Mouse (Mus musculus) MEL (cell line): Measurements from ENCODE around the gene Hist2h2ac. TPM values are rescaled to one million over a fixed set of nuclear protein-coding genes. Genes with fewer than 3 reads are reported as not detected.
"Not testable (repeated sequence)": the region's sequence is repeated elsewhere in the genome, so short reads cannot be mapped to it uniquely, and the experiment has no call there.

ENCODE experiments used
- DNase-seq: peaks from one replicate; pipeline ENCODE4 v3.0.0; 2011; ENCODE audit warnings: low read depth, low spot score
- H3K27ac ChIP-seq: 2 replicates; pipeline ENCODE4 v1.5.1; 2012; ENCODE audit warnings: low read depth, mild to moderate bottlenecking, control low read depth, low read length, moderate library complexity; ENCODE audit not compliant: control insufficient read depth
- H3K27me3 ChIP-seq, 2 experiments: fragments of 150-350 bp in 1 of 2; sonication (generic) in 1 of 2; 2 replicates each; pipeline ENCODE4 v1.6.1; 2012; ENCODE audit warnings: low read length in 2 of 2, mild to moderate bottlenecking in 2 of 2, improper control_type of control experiment in 1 of 2, moderate library complexity in 1 of 2; ENCODE audit not compliant: insufficient read depth in 2 of 2, control insufficient read depth in 1 of 2
- H3K36me3 ChIP-seq, 2 experiments: 2 replicates each; pipeline ENCODE4 v1.6.1; 2012 to 2014; ENCODE audit warnings: low read length in 2 of 2, improper control_type of control experiment in 1 of 2, inconsistent platforms in 1 of 2, mild to moderate bottlenecking in 1 of 2; ENCODE audit not compliant: insufficient read depth in 2 of 2, control insufficient read depth in 1 of 2
- H3K4me1 ChIP-seq, 2 experiments: fragments of 150-350 bp in 1 of 2; sonication (generic) in 1 of 2; 2 replicates each; pipeline ENCODE4 v1.6.1; 2012; ENCODE audit warnings: low read length in 2 of 2, improper control_type of control experiment in 1 of 2, mild to moderate bottlenecking in 1 of 2; ENCODE audit not compliant: insufficient read depth in 2 of 2, control insufficient read depth in 1 of 2
- H3K4me3 ChIP-seq, 2 experiments: fragments of 150-350 bp in 1 of 2; sonication (generic) in 1 of 2; 2 replicates each; pipeline ENCODE4 v1.5.1; 2012; ENCODE audit warnings: low read depth in 2 of 2, low read length in 2 of 2, mild to moderate bottlenecking in 2 of 2, moderate library complexity in 2 of 2, control low read depth in 1 of 2, improper control_type of control experiment in 1 of 2; ENCODE audit not compliant: control insufficient read depth in 1 of 2, insufficient read depth in 1 of 2
- H3K79me2 ChIP-seq: 2 replicates; pipeline ENCODE4 v1.6.1; 2012; ENCODE audit warnings: mild to moderate bottlenecking, low read length, moderate library complexity; ENCODE audit not compliant: control insufficient read depth, poor library complexity, insufficient read depth
- H3K9ac ChIP-seq: 2 replicates; pipeline ENCODE4 v1.6.1; 2012; ENCODE audit warnings: low read depth, mild to moderate bottlenecking, control low read depth, low read length, moderate library complexity; ENCODE audit not compliant: control insufficient read depth, poor library complexity, severe bottlenecking
- H3K9me3 ChIP-seq: fragments of 150-350 bp; sonication (generic); replicated peaks from 2 replicates; pipeline ENCODE4 v1.6.1; 2012; ENCODE audit warnings: mild to moderate bottlenecking, low read length, improper control_type of control experiment, moderate library complexity; ENCODE audit not compliant: insufficient read depth
- POLR2A ChIP-seq, 2 experiments: IDR thresholded peaks; 2 replicates each; pipeline ENCODE4 v1.6.1; 2011 to 2012; ENCODE audit warnings: low read length in 2 of 2, mild to moderate bottlenecking in 2 of 2, control low read depth in 1 of 2, improper control_type of control experiment in 1 of 2, low read depth in 1 of 2, moderate library complexity in 1 of 2; ENCODE audit not compliant: control insufficient read depth in 1 of 2, insufficient read depth in 1 of 2, poor library complexity in 1 of 2
- POLR2AphosphoS5 ChIP-seq: IDR thresholded peaks from 2 replicates; pipeline ENCODE4 v1.6.1; 2012; ENCODE audit warnings: low read depth, borderline replicate concordance, mild to moderate bottlenecking, inconsistent platforms, low read length, moderate library complexity, mixed read lengths
- SMC3 ChIP-seq: IDR thresholded peaks from 2 replicates; pipeline ENCODE4 v1.6.1; 2011; ENCODE audit warnings: low read depth, low read length, improper control_type of control experiment
- polyA plus RNA-seq, 2 experiments: library from polyadenylated mRNA; stranded (reverse) in 1 of 2; unstranded in 1 of 2; fragments of >175 nt in 1 of 2; fragments of >200 nt in 1 of 2; gene quantifications; 2 replicates each; pipeline versions ENCODE4 v1.2.1 to v1.2.4; 2012; ENCODE audit warnings: low replicate concordance in 2 of 2, low read depth in 1 of 2; ENCODE audit not compliant: insufficient read length in 2 of 2, insufficient read depth in 1 of 2, missing spikeins in 1 of 2
- total RNA-seq: library from RNA; depleted of rRNA; stranded (reverse); fragments of 300-350 nt; gene quantifications from 2 replicates; pipeline ENCODE4 v1.2.3, GENCODE M21; 2012

The Hist2h2ac gene
- total and polyA plus RNA-seq, 3 experiments: 4.8 to 2,824 TPM; not detected in 1

- H3K9me3 ChIP-seq, H3K27me3 ChIP-seq, H3K79me2 ChIP-seq: not testable (repeated sequence)
- H3K4me3 ChIP-seq: peak overlapping the region in 1 of 2 experiments; percentile 41; a peak in 2 of 4 replicates
- TF ChIP-seq POLR2A (IDR thresholded peaks at IDR 0.05; ENCODE audit: control insufficient read depth in 1 of 2, insufficient read depth in 1 of 2, low read depth in 1 of 2, low read length in 2 of 2, poor library complexity in 1 of 2) (peak in 1 of 2 experiments; percentile 51; a peak in 1 of 4 replicates), POLR2AphosphoS5 (peak; percentile 84; the same call in 1 of the 2 replicates)
- TF ChIP-seq, all 39 proteins: peak for 2; not testable (repeated sequence) for 37
- Histone ChIP-seq H3K9ac (peak overlapping the region; percentile 60), H3K36me3 (peaks cover 0 to 56% of the 10 kb centered on the region in 2 experiments; a peak in 2 of 4 replicates), H3K27ac (peak overlapping the region; percentile 80), H3K4me1 (peaks cover 13 to 35% of the 10 kb centered on the region in 2 experiments)
- DNase-seq: not testable (repeated sequence)
These were observed 25.3 kb upstream of the Hist2h2ac start for GRCm38 (mm10) chr3:96246018-96246417.

- peaks cover 13 to 33% of the 10 kb centered on the region in 2 experiments for H3K4me1 ChIP-seq
- peak in 1 of 2 experiments; percentile 40; a peak in 2 of 4 replicates for TF ChIP-seq POLR2A (IDR thresholded peaks at IDR 0.05; ENCODE audit: control insufficient read depth in 1 of 2, insufficient read depth in 1 of 2, low read depth in 1 of 2, low read length in 2 of 2, poor library complexity in 1 of 2)
- peak; percentile 77; the same call in 1 of the 2 replicates for TF ChIP-seq POLR2AphosphoS5
- DNase-seq: peak; percentile 96
These were observed 24.6 kb upstream of the Hist2h2ac start, which contains the start of gene Hist2h2aa1 for GRCm38 (mm10) chr3:96245003-96245886. Hist2h2aa1 (plus strand) TSS chr3:96245497.

GRCm38 (mm10) chr3:96243921-96244572 lies 23.4 kb upstream of the Hist2h2ac start:
- peaks cover 0 to 56% of the 10 kb centered on the region in 2 experiments; a peak in 2 of 4 replicates for H3K36me3 ChIP-seq
- H3K27ac ChIP-seq: peak overlapping the region; percentile 98
- H3K4me3 ChIP-seq: peak overlapping the region; percentile 31 to 72
- H3K79me2 ChIP-seq: peaks cover 2% of the 10 kb centered on the region
- H3K27me3 ChIP-seq: no peaks in the 10 kb centered on the region
- no peak for TF ChIP-seq SMC3
- TF ChIP-seq POLR2A (IDR thresholded peaks at IDR 0.05; ENCODE audit: control insufficient read depth in 1 of 2, insufficient read depth in 1 of 2, low read depth in 1 of 2, low read length in 2 of 2, poor library complexity in 1 of 2): peak in 1 of 2 experiments; percentile 36; a peak in 1 of 4 replicates
- no peaks in the 10 kb centered on the region for H3K9me3 ChIP-seq
- DNase-seq: peak; percentile 88
- H3K4me1 ChIP-seq: peaks cover 13 to 33% of the 10 kb centered on the region in 2 experiments
- peak overlapping the region; percentile 91 for H3K9ac ChIP-seq

More at GRCm38 (mm10) chr3:96245003-96245886, 24.6 kb upstream of the Hist2h2ac start, which contains the start of gene Hist2h2aa1:
- not testable (repeated sequence) for H3K27me3 ChIP-seq, H3K9me3 ChIP-seq, H3K79me2 ChIP-seq
- Histone ChIP-seq H3K4me3 (peak within 1 kb of the TSS; percentile 72 to 78), H3K36me3 (peaks cover 0 to 56% of the 10 kb centered on the region in 2 experiments; a peak in 2 of 4 replicates), H3K9ac (peak within 1 kb of the TSS; percentile 91), H3K27ac (peak within 1 kb of the TSS; percentile 98)
